Mouse (Mus musculus) neural tube, postnatal 0 days (tissue): ENCODE data around the gene Zim1. TPM values are rescaled to one million over a fixed set of nuclear protein-coding genes. Genes with fewer than 3 reads are reported as not detected.

Source experiments
- polyA plus RNA-seq: library from polyadenylated mRNA; unstranded; fragments of >200 nt; fragmentation: Nextera tagmentation; extraction: Ambion mirVana; gene quantifications from 2 replicates; pipeline ENCODE4 v1.2.1, GENCODE M21; 2015

Zim1 gene
- 3.5 and 5.2 TPM in 2 replicates for polyA plus RNA-seq

GRCm38 (mm10) chr7:6696241-6697045 is at the start of gene Zim1:
Gene Zim1, minus strand, starts transcription at chr7:6696450.

GRCm38 (mm10) chr7:6730241-6730640 is 34.0 kb upstream of the Zim1 start, which contains the start of the genes Peg3 and Usp29:
Gene Peg3, minus strand, starts transcription at chr7:6730431.
Gene Usp29, plus strand, starts transcription at chr7:6730578.

Other genes with a start within 250 kb of the Zim1 start
- not detected in 2 replicates for gene Olfr1336, start 240.3 kb downstream of the Zim1 start, polyA plus RNA-seq
- gene Olfr1346, start 229.3 kb downstream of the Zim1 start, polyA plus RNA-seq = not detected in 2 replicates
- gene Olfr5, start 209.5 kb downstream of the Zim1 start, polyA plus RNA-seq = not detected in 2 replicates
- not detected in 2 replicates for gene Olfr1347, start 196.7 kb downstream of the Zim1 start, polyA plus RNA-seq
- not detected in 2 replicates for gene Olfr1348, start 187.7 kb downstream of the Zim1 start, polyA plus RNA-seq
- gene Olfr1349, start 173.5 kb downstream of the Zim1 start, polyA plus RNA-seq = not detected in 2 replicates
- gene Olfr1350, start 131.6 kb downstream of the Zim1 start, polyA plus RNA-seq = not detected in 2 replicates
- gene Peg3, start 34.0 kb upstream of the Zim1 start, polyA plus RNA-seq = 77.3 and 91.3 TPM in 2 replicates
- gene Usp29, start 34.1 kb upstream of the Zim1 start, polyA plus RNA-seq = 26.4 and 30.0 TPM in 2 replicates